Mouse (Mus musculus): ENCODE results near the gene Dda1. TPM values are rescaled to one million over a fixed set of nuclear protein-coding genes. Genes with fewer than 3 reads are reported as not detected.

Dda1 gene
- polyA plus RNA-seq, 1 experiment: 42.3 TPM

DNA sequence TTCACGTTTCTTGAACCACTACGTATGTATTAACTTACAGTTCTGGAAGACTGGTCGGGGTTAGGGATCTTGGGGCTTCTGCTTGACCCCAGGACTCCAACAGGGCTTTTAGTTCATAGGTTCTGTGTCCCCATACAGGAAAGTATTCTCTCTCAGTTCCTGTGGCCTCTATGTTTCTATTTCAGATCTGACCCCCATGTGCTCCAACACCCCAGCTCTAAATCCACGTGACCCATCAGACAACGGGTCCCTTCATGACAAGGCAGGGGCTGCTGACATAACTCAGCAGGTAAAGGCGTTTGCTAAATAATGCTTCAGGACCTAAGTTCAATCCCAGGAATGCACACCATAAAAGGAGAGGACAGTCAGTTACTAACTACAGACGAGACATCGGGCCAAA lies 3.3 kb upstream of the Dda1 start:
- Histone ChIP-seq H3K4me1 (ENCODE audit: control insufficient read depth) (peaks cover 70% of the 10 kb centered on the region), H3K9me3 (ENCODE audit: control insufficient read depth, low read length) (peaks cover 8% of the 10 kb centered on the region), H3K4me3 (replicated peaks) (peak overlapping the region; percentile 81), H3K27me3 (ENCODE audit: control insufficient read depth) (no peaks in the 10 kb centered on the region), H3K36me3 (ENCODE audit: control insufficient read depth) (peaks cover 34% of the 10 kb centered on the region)
- TF ChIP-seq TAL1 (IDR thresholded peaks at IDR 0.05; ENCODE audit: low read length) (no peak), GATA1 (IDR thresholded peaks at IDR 0.05; ENCODE audit: low read length) (no peak)

GRCm38 (mm10) chr8:71466198-71466597 lies 2.8 kb upstream of the Dda1 start:
- Histone ChIP-seq H3K4me3 (replicated peaks) (peak overlapping the region; percentile 81), H3K4me1 (ENCODE audit: control insufficient read depth) (peaks cover 73% of the 10 kb centered on the region)

GRCm38 (mm10) chr8:71467201-71467600 lies 1.8 kb upstream of the Dda1 start:
- H3K27me3 ChIP-seq (ENCODE audit: control insufficient read depth): no peaks in the 10 kb centered on the region
- peaks cover 69% of the 10 kb centered on the region for H3K4me1 ChIP-seq (ENCODE audit: control insufficient read depth)
- H3K36me3 ChIP-seq (ENCODE audit: control insufficient read depth): peaks cover 38% of the 10 kb centered on the region
- no peak overlapping the region for H3K4me3 ChIP-seq (replicated peaks)
- H3K9me3 ChIP-seq (ENCODE audit: control insufficient read depth, low read length): no peaks in the 10 kb centered on the region
- no peak for TF ChIP-seq GATA1 (IDR thresholded peaks at IDR 0.05; ENCODE audit: low read length)
- TF ChIP-seq TAL1 (IDR thresholded peaks at IDR 0.05; ENCODE audit: low read length): no peak

More at GRCm38 (mm10) chr8:71466198-71466597, 2.8 kb upstream of the Dda1 start:
- TF ChIP-seq GATA1 (IDR thresholded peaks at IDR 0.05; ENCODE audit: low read length) (no peak), TAL1 (IDR thresholded peaks at IDR 0.05; ENCODE audit: low read length) (no peak)
- Histone ChIP-seq H3K9me3 (ENCODE audit: control insufficient read depth, low read length) (peaks cover 6% of the 10 kb centered on the region), H3K36me3 (ENCODE audit: control insufficient read depth) (peaks cover 34% of the 10 kb centered on the region), H3K27me3 (ENCODE audit: control insufficient read depth) (no peaks in the 10 kb centered on the region)

DNA sequence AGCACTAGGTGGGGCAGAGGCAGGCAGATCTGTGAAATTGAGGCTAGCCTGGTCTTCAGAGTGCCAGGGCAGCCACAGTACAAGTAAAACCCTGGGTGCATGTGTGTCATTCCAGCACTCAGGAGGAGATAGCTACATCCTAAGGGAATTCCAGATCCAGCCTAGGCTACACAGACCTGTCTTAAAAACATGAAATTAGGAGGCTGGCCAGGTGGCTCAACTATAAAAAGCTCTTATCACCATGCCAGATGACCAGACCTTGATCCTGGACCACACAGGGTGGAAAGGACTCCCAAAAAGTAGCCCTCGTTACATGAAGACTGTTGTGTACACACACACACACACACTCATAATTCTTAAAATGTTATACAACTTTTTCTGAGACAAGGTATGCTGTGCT lies 998 bp upstream of the Dda1 start:
- no peak for TF ChIP-seq TAL1 (IDR thresholded peaks at IDR 0.05; ENCODE audit: low read length)
- TF ChIP-seq GATA1 (IDR thresholded peaks at IDR 0.05; ENCODE audit: low read length): no peak
- Histone ChIP-seq H3K4me3 (replicated peaks) (no peak overlapping the region), H3K27me3 (ENCODE audit: control insufficient read depth) (no peaks in the 10 kb centered on the region), H3K4me1 (ENCODE audit: control insufficient read depth) (peaks cover 65% of the 10 kb centered on the region), H3K36me3 (ENCODE audit: control insufficient read depth) (peaks cover 46% of the 10 kb centered on the region), H3K9me3 (ENCODE audit: control insufficient read depth, low read length) (no peaks in the 10 kb centered on the region)

DNA sequence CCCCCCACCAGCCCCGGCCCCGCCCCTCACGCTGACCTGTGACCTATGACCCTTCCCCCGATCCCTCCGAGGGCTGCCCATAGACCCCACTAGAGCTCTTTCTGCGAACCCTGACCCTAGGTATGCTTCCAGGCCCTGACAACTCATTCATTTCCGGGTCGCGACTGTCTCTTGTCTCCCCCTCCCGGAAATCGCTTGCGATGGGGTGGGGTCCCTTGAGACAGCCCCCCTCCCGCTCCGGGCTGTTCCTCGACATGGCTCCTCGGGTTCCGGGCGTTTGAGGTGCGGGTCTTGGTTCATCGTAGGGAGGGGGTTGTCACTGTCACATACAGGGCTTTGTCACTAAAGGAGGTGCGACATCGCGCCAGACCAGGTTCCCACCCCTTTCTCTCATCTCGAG lies 412 bp downstream of the Dda1 start:
- Histone ChIP-seq H3K4me1 (ENCODE audit: control insufficient read depth) (peaks cover 51% of the 10 kb centered on the region), H3K36me3 (ENCODE audit: control insufficient read depth) (peaks cover 60% of the 10 kb centered on the region), H3K27me3 (ENCODE audit: control insufficient read depth) (no peaks in the 10 kb centered on the region), H3K9me3 (ENCODE audit: control insufficient read depth, low read length) (no peaks in the 10 kb centered on the region), H3K4me3 (replicated peaks) (peak overlapping the region; percentile 93)
- TF ChIP-seq TAL1 (IDR thresholded peaks at IDR 0.05; ENCODE audit: low read length): no peak
- TF ChIP-seq GATA1 (IDR thresholded peaks at IDR 0.05; ENCODE audit: low read length): no peak

- TF ChIP-seq TAL1 (IDR thresholded peaks at IDR 0.05; ENCODE audit: low read length) (no peak), GATA1 (IDR thresholded peaks at IDR 0.05; ENCODE audit: low read length) (no peak)
- Histone ChIP-seq H3K9me3 (ENCODE audit: control insufficient read depth, low read length) (no peaks in the 10 kb centered on the region), H3K27me3 (ENCODE audit: control insufficient read depth) (no peaks in the 10 kb centered on the region), H3K4me3 (replicated peaks) (peak overlapping the region; percentile 93), H3K4me1 (ENCODE audit: control insufficient read depth) (peaks cover 50% of the 10 kb centered on the region), H3K36me3 (ENCODE audit: control insufficient read depth) (peaks cover 69% of the 10 kb centered on the region)
Measured at GRCm38 (mm10) chr8:71470146-71470912, 1.3 kb downstream of the Dda1 start.

DNA sequence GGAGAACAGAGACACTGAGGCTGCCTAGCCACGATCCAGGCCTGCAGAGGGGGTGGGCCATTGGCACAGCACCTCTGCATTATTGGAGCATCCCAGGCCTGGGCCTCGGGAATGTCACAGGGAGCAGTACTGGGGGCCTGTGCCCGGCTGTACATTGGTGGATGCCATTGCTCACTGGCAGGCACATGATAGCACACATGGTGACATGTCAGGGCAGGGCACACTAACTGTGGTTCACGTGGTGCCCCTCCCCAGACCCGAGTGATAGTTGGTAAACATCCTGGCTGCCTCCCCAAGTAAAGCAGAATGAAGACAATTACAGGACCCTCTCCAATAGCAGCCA lies 1.9 kb downstream of the Dda1 start:
- Histone ChIP-seq H3K27me3 (ENCODE audit: control insufficient read depth) (no peaks in the 10 kb centered on the region), H3K9me3 (ENCODE audit: control insufficient read depth, low read length) (no peaks in the 10 kb centered on the region), H3K4me1 (ENCODE audit: control insufficient read depth) (peaks cover 50% of the 10 kb centered on the region), H3K36me3 (ENCODE audit: control insufficient read depth) (peaks cover 71% of the 10 kb centered on the region), H3K4me3 (replicated peaks) (peak overlapping the region; percentile 93)
- TF ChIP-seq TAL1 (IDR thresholded peaks at IDR 0.05; ENCODE audit: low read length) (no peak), GATA1 (IDR thresholded peaks at IDR 0.05; ENCODE audit: low read length) (no peak)

GRCm38 (mm10) chr8:71471861-71472260 lies 2.9 kb downstream of the Dda1 start:
- no peaks in the 10 kb centered on the region for H3K27me3 ChIP-seq (ENCODE audit: control insufficient read depth)
- TF ChIP-seq GATA1 (IDR thresholded peaks at IDR 0.05; ENCODE audit: low read length) (no peak), TAL1 (IDR thresholded peaks at IDR 0.05; ENCODE audit: low read length) (no peak)
- peaks cover 62% of the 10 kb centered on the region for H3K36me3 ChIP-seq (ENCODE audit: control insufficient read depth)
- no peak overlapping the region for H3K4me3 ChIP-seq (replicated peaks)
- H3K9me3 ChIP-seq (ENCODE audit: control insufficient read depth, low read length): no peaks in the 10 kb centered on the region
- peaks cover 56% of the 10 kb centered on the region for H3K4me1 ChIP-seq (ENCODE audit: control insufficient read depth)

DNA sequence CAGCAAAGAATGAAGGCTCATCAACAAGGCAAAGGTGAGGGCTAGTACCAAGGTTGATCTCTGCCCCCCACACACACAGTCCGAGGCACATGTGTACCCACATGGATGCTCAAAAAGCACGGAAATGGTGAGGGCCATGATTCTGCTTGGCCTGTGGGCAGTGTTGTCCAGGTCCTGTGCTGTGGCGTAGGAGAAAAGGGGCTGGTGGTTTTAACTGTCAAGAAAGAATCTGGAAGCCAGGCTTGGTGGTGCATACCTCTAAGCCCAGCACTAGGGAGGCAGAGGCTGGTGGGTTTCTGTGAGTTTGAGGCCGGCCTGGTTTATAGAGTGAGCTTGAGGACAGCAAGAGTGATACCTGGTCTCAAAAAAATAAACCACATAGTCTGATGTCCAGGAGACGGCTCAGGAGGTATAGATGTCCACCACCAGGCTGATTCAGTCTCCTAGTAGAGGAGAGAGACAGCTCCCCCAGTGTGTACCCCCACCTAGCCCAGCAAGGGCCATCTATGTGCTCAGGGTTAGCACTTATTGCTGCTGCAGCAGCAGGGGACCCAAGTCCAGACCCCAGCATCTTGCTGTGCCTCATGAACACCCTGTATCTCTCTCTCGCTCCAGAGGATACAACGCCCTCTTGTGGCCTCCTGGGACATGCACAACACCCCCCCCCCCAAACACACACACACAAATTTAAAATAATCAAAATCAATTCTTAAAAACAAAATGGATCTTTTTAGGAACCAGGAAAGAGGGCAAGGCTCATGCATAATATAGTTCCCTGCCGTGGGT lies 3.8 kb downstream of the Dda1 start:
- H3K9me3 ChIP-seq (ENCODE audit: control insufficient read depth, low read length): no peaks in the 10 kb centered on the region
- no peak for TF ChIP-seq GATA1 (IDR thresholded peaks at IDR 0.05; ENCODE audit: low read length)
- TF ChIP-seq TAL1 (IDR thresholded peaks at IDR 0.05; ENCODE audit: low read length): no peak
- peaks cover 56% of the 10 kb centered on the region for H3K36me3 ChIP-seq (ENCODE audit: control insufficient read depth)
- peaks cover 64% of the 10 kb centered on the region for H3K4me1 ChIP-seq (ENCODE audit: control insufficient read depth)
- H3K4me3 ChIP-seq (replicated peaks): no peak overlapping the region
- H3K27me3 ChIP-seq (ENCODE audit: control insufficient read depth): peaks cover 5% of the 10 kb centered on the region

All from erythroblast, embryonic 14.5 days (primary cell).